Mouse (Mus musculus) hindbrain, embryonic 11.5 days (tissue): ENCODE measurements at regions not wholly inside any gene's neighbourhood (a gene's known extent, or its start where the extent isn't known, plus 50 kb on each side); places are given as distances from the start of the nearest gene placed in this dataset.

Source experiments
- ATAC-seq: fragments of 200-750 bp; cut with Nextera tagmentation; 2 replicates; pipeline ENCODE4 v1.8.0; 2017; ENCODE audit warnings: mild to moderate bottlenecking, moderate TSS enrichment, moderate library complexity; ENCODE audit not compliant: low FRiP score
- DNase-seq: peaks from one replicate; pipeline ENCODE4 v3.0.0-alpha.2; 2015; ENCODE audit warnings: low spot score
- H3K27ac ChIP-seq: fragments of 300-500 bp; sonication (generic); 2 replicates; pipeline ENCODE4 v1.5.1; 2014; ENCODE audit warnings: mild to moderate bottlenecking, low read depth, low read length
- H3K27me3 ChIP-seq: fragments of 300-500 bp; sonication (generic); 2 replicates; pipeline ENCODE4 v1.6.1; 2014; ENCODE audit warnings: mild to moderate bottlenecking, low read length, moderate library complexity, mixed read lengths; ENCODE audit not compliant: control insufficient read depth, insufficient read depth
- H3K36me3 ChIP-seq: fragments of 300-500 bp; sonication (generic); 2 replicates; pipeline ENCODE4 v1.6.1; 2014; ENCODE audit warnings: mild to moderate bottlenecking, low read length, moderate library complexity, mixed read lengths; ENCODE audit not compliant: control insufficient read depth, insufficient read depth
- H3K4me1 ChIP-seq: fragments of 300-500 bp; sonication (generic); replicated peaks from 2 replicates; pipeline ENCODE4 v1.6.1; 2014; ENCODE audit warnings: low read length, mixed read lengths; ENCODE audit not compliant: control insufficient read depth, insufficient read depth
- H3K4me2 ChIP-seq: fragments of 300-500 bp; sonication (generic); replicated peaks from 2 replicates; pipeline ENCODE4 v1.6.1; 2014; ENCODE audit warnings: mild to moderate bottlenecking, low read depth, low read length
- H3K4me3 ChIP-seq: fragments of 300-500 bp; sonication (generic); 2 replicates; pipeline ENCODE4 v1.5.1; 2014; ENCODE audit warnings: low read depth, low read length
- H3K9ac ChIP-seq: fragments of 300-500 bp; sonication (generic); 2 replicates; pipeline ENCODE4 v1.6.1; 2014; ENCODE audit warnings: low read depth, low read length
- H3K9me3 ChIP-seq: fragments of 300-500 bp; sonication (generic); 2 replicates; pipeline ENCODE4 v1.6.1; 2016; ENCODE audit warnings: low read length; ENCODE audit not compliant: control insufficient read depth
- WGBS: fragments of 180-500 bp; shearing (Covaris S2); extraction: QIAGEN DNeasy Blood & Tissue Kit; methylation state at CpG from one replicate; pipeline ENCODE4 v1.1.7; 2014; 5-methylcytosine and 5-hydroxymethylcytosine counted together

GRCm38 (mm10) chr4:94360810-94361527 lies 195.4 kb upstream of the Gm10306 start:
- H3K4me2 ChIP-seq: no peak overlapping the region

GRCm38 (mm10) chr4:94361528-94362217 lies 194.7 kb upstream of the Gm10306 start:
- no peak overlapping the region for H3K4me3 ChIP-seq
- no peaks in the 10 kb centered on the region for H3K4me1 ChIP-seq
- peak; percentile 8 for DNase-seq
- no peaks in the 10 kb centered on the region for H3K9me3 ChIP-seq
- no peak overlapping the region for H3K9ac ChIP-seq
- H3K4me2 ChIP-seq: no peak overlapping the region
- H3K36me3 ChIP-seq: no peaks in the 10 kb centered on the region
- WGBS: 48% methylated on average over 12 of the region's 12 CpGs
- no peak overlapping the region for H3K27ac ChIP-seq
- H3K27me3 ChIP-seq: no peaks in the 10 kb centered on the region
- ATAC-seq: peak; percentile 63

More at GRCm38 (mm10) chr4:94360810-94361527, 195.4 kb upstream of the Gm10306 start:
- peak; percentile 25 for DNase-seq
- H3K9me3 ChIP-seq: no peaks in the 10 kb centered on the region
- no peaks in the 10 kb centered on the region for H3K4me1 ChIP-seq
- no peak overlapping the region for H3K27ac ChIP-seq
- ATAC-seq: peak; percentile 85
- no peaks in the 10 kb centered on the region for H3K27me3 ChIP-seq
- H3K9ac ChIP-seq: no peak overlapping the region
- no peak overlapping the region for H3K4me3 ChIP-seq
- no peaks in the 10 kb centered on the region for H3K36me3 ChIP-seq
- 51% methylated on average over 13 of the region's 13 CpGs for WGBS

DNA sequence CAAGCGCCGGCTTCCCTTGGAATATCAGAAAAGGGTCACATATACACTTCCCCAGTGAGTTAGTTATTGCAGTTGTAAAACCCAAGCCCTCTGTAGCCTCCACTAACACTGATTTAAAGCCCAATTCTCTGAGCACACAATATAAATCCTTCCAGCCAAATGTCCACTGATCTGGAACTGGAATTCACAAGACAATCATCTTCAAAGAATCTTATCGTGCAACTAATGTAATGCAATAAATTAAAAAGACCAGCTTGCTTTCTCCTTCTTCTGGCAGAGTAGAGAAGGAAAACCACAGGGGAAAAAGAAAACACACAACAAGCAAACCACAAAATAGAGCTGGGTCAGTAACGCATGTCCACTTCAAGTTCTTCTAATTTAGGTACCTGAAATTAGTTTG lies 191.0 kb upstream of the Gm10306 start:
- Histone ChIP-seq H3K36me3 (no peaks in the 10 kb centered on the region), H3K27ac (no peak overlapping the region), H3K4me1 (no peaks in the 10 kb centered on the region), H3K4me3 (no peak overlapping the region), H3K9me3 (no peaks in the 10 kb centered on the region), H3K9ac (no peak overlapping the region), H3K4me2 (no peak overlapping the region), H3K27me3 (no peaks in the 10 kb centered on the region)
- DNase-seq: no peak
- no peak for ATAC-seq
- 82% methylated on average over 4 of the region's 4 CpGs for WGBS

DNA sequence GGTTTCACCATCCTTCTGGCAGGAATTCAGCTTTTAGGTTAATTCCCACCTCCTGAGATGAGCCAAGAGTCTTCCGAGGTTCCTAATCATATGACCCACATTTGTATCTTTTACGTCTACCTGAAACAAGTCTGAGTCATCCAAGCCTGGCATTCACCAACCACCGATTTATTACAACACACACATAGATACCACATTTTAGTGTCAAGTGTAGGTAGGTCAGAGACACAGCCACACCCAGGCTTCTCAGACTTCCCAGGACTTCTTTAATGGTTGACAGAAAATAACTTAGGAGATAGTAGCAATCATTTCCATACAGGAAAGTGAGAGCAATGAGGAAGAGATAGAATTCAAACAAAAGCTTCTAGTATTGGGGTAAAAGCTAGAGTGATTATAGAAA lies 189.2 kb upstream of the Gm10306 start:
- Histone ChIP-seq H3K27me3 (no peaks in the 10 kb centered on the region), H3K9me3 (no peaks in the 10 kb centered on the region), H3K27ac (no peak overlapping the region), H3K9ac (no peak overlapping the region), H3K4me1 (no peaks in the 10 kb centered on the region), H3K36me3 (no peaks in the 10 kb centered on the region), H3K4me3 (no peak overlapping the region), H3K4me2 (no peak overlapping the region)
- ATAC-seq (no peak), DNase-seq (no peak)
- 86% methylated on average over 3 of the region's 3 CpGs for WGBS

DNA sequence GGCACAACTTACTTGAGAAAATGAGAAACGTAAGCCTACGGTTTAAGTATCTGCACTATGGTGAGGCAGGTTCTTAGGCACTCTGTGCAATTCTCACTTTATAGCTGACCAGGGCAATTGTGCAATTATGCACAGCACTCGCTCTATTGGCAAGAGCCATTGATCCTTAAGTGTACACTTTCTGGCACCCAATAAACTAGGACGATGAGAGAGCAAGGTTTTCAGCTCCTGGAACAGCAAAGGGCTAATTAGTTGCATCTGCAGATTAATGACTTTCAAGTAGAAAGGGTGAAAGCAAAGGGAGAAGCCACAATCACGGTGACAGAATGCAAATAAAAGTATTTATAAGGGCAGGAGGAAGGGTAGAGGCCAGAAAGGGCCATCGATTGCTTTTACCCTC lies 185.4 kb upstream of the Gm10306 start:
- Histone ChIP-seq H3K27me3 (no peaks in the 10 kb centered on the region), H3K9ac (no peak overlapping the region), H3K4me2 (no peak overlapping the region), H3K4me3 (no peak overlapping the region), H3K27ac (no peak overlapping the region), H3K9me3 (no peaks in the 10 kb centered on the region), H3K4me1 (no peaks in the 10 kb centered on the region), H3K36me3 (no peaks in the 10 kb centered on the region)
- no peak for DNase-seq
- WGBS: 59% methylated on average over 6 of the region's 6 CpGs
- ATAC-seq: 0 out of 2 replicates have a peak, but pooled peaks have one; percentile 25

DNA sequence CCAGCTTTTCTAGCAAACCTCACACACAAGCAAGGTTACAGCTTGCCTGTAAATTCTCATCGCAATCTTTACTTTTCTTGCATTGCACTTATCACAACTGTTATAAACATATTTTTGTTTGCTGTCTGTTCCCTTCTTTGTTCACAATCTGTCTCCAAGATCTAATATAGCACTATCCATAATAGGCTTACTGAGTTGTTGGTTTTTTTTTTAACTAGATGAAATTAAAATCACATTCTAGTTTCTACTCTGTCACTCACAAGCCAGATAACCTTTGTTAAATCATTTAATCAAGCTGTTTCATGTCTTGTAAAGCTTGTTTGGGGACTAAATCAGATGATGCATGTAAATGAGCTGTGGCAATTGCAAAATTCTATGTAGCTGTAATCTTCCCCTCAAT lies 180.1 kb upstream of the Gm10306 start:
- Histone ChIP-seq H3K9me3 (no peaks in the 10 kb centered on the region), H3K4me1 (no peaks in the 10 kb centered on the region), H3K4me3 (no peak overlapping the region), H3K27ac (no peak overlapping the region), H3K36me3 (no peaks in the 10 kb centered on the region), H3K9ac (no peak overlapping the region), H3K27me3 (no peaks in the 10 kb centered on the region), H3K4me2 (no peak overlapping the region)
- DNase-seq (no peak), ATAC-seq (no peak)
- 93% methylated on average over 1 of the region's 1 CpGs for WGBS

DNA sequence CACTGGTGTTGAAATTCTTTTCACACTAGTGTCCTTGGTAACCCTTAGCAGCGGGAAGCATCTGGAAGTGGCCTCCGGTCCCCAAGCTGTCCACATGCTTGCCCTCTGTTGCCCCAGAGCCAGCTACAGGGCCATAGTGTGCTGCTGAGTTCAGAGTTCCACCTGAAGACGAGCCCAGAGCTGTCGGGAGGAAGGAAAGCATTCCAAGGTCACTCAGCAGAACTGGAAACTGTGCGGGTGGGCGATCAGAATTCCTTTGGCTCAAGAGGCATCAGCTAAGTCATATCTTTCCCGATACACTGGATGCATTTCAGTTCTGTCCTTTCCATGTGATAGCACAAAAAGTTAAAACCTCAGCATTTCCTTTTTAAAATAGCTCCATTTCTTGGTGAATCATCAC lies 170.6 kb upstream of the Gm10306 start:
- Histone ChIP-seq H3K36me3 (no peaks in the 10 kb centered on the region), H3K27ac (no peak overlapping the region), H3K9me3 (no peaks in the 10 kb centered on the region), H3K4me1 (0 out of 2 replicates have a peak, but pooled peaks cover 2% of the 10 kb centered on the region), H3K4me3 (no peak overlapping the region), H3K4me2 (no peak overlapping the region), H3K27me3 (no peaks in the 10 kb centered on the region), H3K9ac (no peak overlapping the region)
- ATAC-seq (no peak), DNase-seq (peak; percentile 6)
- WGBS: 42% methylated on average over 7 of the region's 7 CpGs

- DNase-seq: no peak
- Histone ChIP-seq H3K4me1 (0 out of 2 replicates have a peak, but pooled peaks cover 2% of the 10 kb centered on the region), H3K9me3 (no peaks in the 10 kb centered on the region), H3K27ac (no peak overlapping the region), H3K27me3 (no peaks in the 10 kb centered on the region), H3K4me3 (no peak overlapping the region), H3K36me3 (no peaks in the 10 kb centered on the region), H3K9ac (no peak overlapping the region), H3K4me2 (no peak overlapping the region)
- no peak for ATAC-seq
- 54% methylated on average over 2 of the region's 2 CpGs for WGBS
These were observed 168.0 kb upstream of the Gm10306 start for GRCm38 (mm10) chr4:94388317-94388716.

GRCm38 (mm10) chr4:94394462-94394861 lies 161.9 kb upstream of the Gm10306 start:
- H3K4me2 ChIP-seq: no peak overlapping the region
- 65% methylated on average over 2 of the region's 2 CpGs for WGBS
- no peaks in the 10 kb centered on the region for H3K27me3 ChIP-seq
- H3K4me1 ChIP-seq: no peaks in the 10 kb centered on the region
- H3K9ac ChIP-seq: no peak overlapping the region
- ATAC-seq (no peak), DNase-seq (no peak)
- no peaks in the 10 kb centered on the region for H3K36me3 ChIP-seq
- no peaks in the 10 kb centered on the region for H3K9me3 ChIP-seq
- no peak overlapping the region for H3K27ac ChIP-seq
- no peak overlapping the region for H3K4me3 ChIP-seq
